Mouse (Mus musculus) midbrain, embryonic 13.5 days (tissue): Measurements from ENCODE around the gene Hspb6. TPM values are rescaled to one million over a fixed set of nuclear protein-coding genes. Genes with fewer than 3 reads are reported as not detected.

Source experiments
- ATAC-seq: fragments of 200-750 bp; cut with Nextera tagmentation; 2 replicates; pipeline ENCODE4 v1.8.0; 2017; ENCODE audit warnings: mild to moderate bottlenecking, moderate TSS enrichment, moderate library complexity
- H3K27ac ChIP-seq: fragments of 300-500 bp; sonication (generic); 2 replicates; pipeline ENCODE4 v1.5.1; 2015; ENCODE audit warnings: inconsistent platforms, mild to moderate bottlenecking, moderate library complexity
- H3K27me3 ChIP-seq: fragments of 300-500 bp; sonication (generic); 2 replicates; pipeline ENCODE4 v1.6.1; 2015; ENCODE audit warnings: mild to moderate bottlenecking, inconsistent platforms
- H3K36me3 ChIP-seq: fragments of 300-500 bp; sonication (generic); 2 replicates; pipeline ENCODE4 v1.6.1; 2015; ENCODE audit warnings: mild to moderate bottlenecking, inconsistent platforms
- H3K4me1 ChIP-seq: fragments of 300-500 bp; sonication (generic); replicated peaks from 2 replicates; pipeline ENCODE4 v1.6.1; 2015; ENCODE audit warnings: inconsistent platforms
- H3K4me2 ChIP-seq: fragments of 300-500 bp; sonication (generic); replicated peaks from 2 replicates; pipeline ENCODE4 v1.6.1; 2015; ENCODE audit warnings: moderate library complexity, mild to moderate bottlenecking, inconsistent platforms
- H3K4me3 ChIP-seq: fragments of 300-500 bp; sonication (generic); replicated peaks from 2 replicates; pipeline ENCODE4 v1.5.1; 2015; ENCODE audit warnings: mild to moderate bottlenecking, inconsistent platforms
- H3K9ac ChIP-seq: fragments of 300-500 bp; sonication (generic); replicated peaks from 2 replicates; pipeline ENCODE4 v1.6.1; 2015; ENCODE audit warnings: mild to moderate bottlenecking, inconsistent platforms
- H3K9me3 ChIP-seq: fragments of 300-500 bp; sonication (generic); 2 replicates; pipeline ENCODE4 v1.6.1; 2016; ENCODE audit warnings: mild to moderate bottlenecking, inconsistent platforms
- WGBS: fragments of 180-500 bp; shearing (Covaris S2); methylation state at CpG from one replicate; pipeline ENCODE4 v1.1.7; 2015; 5-methylcytosine and 5-hydroxymethylcytosine counted together
- polyA plus RNA-seq: library from polyadenylated mRNA; unstranded; fragments of >200 nt; fragmentation: Nextera tagmentation; extraction: Ambion mirVana; gene quantifications from 2 replicates; pipeline ENCODE4 v1.2.1, GENCODE M21; 2015

Hspb6 gene
- polyA plus RNA-seq: 5.7 and 6.6 TPM in 2 replicates

DNA sequence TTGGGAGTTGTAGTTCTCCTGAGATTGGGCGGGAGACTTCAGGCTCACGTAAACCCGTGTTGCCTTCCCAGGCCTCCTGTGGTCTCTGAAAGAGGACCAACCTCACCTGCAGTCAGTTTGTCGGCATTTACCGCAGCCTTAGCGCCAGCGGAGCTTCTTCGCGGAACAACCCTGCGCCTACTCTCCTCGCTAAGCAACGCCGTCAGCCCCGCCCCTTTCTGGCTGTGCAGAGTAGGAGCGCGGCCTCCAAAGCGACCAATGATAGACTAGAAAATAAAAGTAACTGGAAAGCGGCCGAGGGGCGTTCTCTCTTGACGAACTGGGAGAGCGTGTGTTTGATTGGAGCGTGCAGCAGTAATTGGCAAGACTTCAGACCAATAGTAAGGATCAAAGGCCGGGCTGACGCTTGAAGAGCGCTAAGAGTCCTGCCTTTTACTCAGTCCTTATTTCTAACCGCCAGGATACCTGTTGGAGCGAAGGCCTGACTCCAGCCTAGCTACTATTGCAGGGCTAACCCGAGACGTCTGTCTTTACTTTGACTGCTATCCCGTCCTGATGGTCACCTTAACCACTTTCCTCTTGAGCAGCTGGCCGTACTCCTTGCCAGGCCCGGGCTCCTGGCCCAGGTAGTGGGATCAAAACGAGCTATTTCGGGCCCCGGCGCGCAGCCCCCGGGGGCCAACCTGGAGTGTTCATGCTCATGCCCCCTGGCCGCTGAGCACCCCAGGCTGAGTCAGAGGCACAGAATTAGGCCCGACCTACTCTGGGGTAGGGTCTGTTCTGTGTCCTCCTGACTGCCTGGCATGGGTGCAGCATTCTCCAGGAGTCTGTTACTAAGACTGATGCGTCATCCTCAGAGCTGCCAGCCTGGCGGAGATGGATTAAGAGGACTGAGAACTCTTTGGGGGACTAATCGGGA is at the start of gene Hspb6, which contains the start of gene Proser3:
Gene Hspb6 (plus strand): TSS at position 77 of the 919 bp plus-strand sequence.
Gene Proser3 (minus strand): TSS at position 198 of the 919 bp plus-strand sequence.
- peaks cover 8% of the 10 kb centered on the region; the same call in 1 of the 2 replicates for H3K27me3 ChIP-seq
- H3K4me1 ChIP-seq: peaks cover 21% of the 10 kb centered on the region
- H3K27ac ChIP-seq: peak within 1 kb of the TSS; percentile 95
- peaks cover 50% of the 10 kb centered on the region for H3K36me3 ChIP-seq
- peak within 1 kb of the TSS; percentile 85 for H3K4me2 ChIP-seq
- H3K9ac ChIP-seq: peak within 1 kb of the TSS; percentile 70
- peak; percentile 95 for ATAC-seq
- peak within 1 kb of the TSS; percentile 65 for H3K4me3 ChIP-seq
- WGBS: under 1% methylated on average over 44 of the region's 44 CpGs
- H3K9me3 ChIP-seq: no peaks in the 10 kb centered on the region

GRCm38 (mm10) chr7:30508061-30508460 is 43.9 kb upstream of the Hspb6 start:
- H3K4me3 ChIP-seq: no peak overlapping the region
- no peak overlapping the region for H3K27ac ChIP-seq
- H3K27me3 ChIP-seq: no peaks in the 10 kb centered on the region
- 77% methylated on average over 4 of the region's 4 CpGs for WGBS
- H3K4me2 ChIP-seq: no peak overlapping the region
- no peaks in the 10 kb centered on the region for H3K4me1 ChIP-seq
- no peak for ATAC-seq
- H3K36me3 ChIP-seq: no peaks in the 10 kb centered on the region
- no peak overlapping the region for H3K9ac ChIP-seq
- H3K9me3 ChIP-seq: no peaks in the 10 kb centered on the region

DNA sequence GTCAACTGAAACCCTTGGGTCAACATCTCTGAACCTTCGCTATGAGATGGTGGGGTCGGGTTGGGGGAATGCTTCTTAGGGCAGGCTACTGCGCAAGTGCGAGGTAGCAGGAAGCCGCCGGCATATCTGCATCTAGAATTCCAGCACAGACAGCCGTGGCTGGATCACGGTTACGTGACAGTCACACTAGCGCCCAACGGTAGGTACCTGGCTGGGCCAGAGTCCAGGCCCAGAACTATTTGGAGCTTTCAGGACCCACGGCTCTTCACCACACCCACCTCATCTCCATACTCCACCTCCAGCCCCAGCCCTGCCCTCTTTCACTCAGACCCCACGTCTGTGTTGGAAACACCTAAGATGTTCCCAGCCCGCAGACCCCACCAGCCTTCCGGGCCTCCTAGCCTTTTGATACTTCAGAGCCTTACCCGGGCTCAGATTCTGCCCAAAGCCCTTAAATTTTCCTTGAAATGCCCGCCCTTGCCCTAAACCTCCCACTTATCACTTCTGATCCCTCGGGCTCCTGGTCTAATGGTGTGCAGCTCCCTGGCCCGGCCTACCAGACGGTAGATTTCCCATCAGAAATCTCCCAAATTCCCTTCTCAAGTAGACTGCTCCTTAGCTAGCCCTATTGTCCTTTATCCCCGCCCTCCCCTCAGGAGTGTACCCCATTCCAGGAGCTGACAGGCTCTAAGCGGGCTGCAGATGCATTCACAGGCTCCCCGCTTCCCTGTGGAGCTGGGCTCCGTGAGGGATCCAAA is 36.8 kb upstream of the Hspb6 start:
- Histone ChIP-seq H3K9me3 (no peaks in the 10 kb centered on the region), H3K27ac (no peak overlapping the region), H3K27me3 (no peaks in the 10 kb centered on the region; the same call in 1 of the 2 replicates), H3K9ac (no peak overlapping the region), H3K4me3 (no peak overlapping the region), H3K36me3 (no peaks in the 10 kb centered on the region), H3K4me1 (peaks cover 3% of the 10 kb centered on the region; the same call in 1 of the 2 replicates), H3K4me2 (no peak overlapping the region)
- no peak for ATAC-seq
- WGBS: 61% methylated on average over 24 of the region's 24 CpGs

DNA sequence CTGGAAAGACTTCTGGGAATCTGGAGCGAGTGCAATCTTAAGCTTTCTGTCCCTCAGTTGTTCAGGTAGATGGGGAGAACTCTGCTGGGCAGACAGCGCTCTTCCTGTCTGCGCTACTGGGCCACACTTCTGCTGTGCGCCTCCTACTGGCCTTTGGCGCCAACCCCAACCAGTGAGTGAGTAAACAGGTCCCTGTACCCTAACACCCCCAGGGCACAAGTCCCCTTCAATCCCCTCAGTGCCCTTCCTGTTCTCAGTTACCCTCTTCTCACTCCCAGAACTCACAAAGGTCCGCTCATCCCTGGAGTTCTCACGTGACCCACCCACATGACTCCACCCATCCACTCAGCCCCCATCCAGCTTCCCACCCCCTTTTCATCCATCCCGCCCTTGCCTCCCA is 33.7 kb upstream of the Hspb6 start:
- Histone ChIP-seq H3K9me3 (no peaks in the 10 kb centered on the region), H3K4me3 (no peak overlapping the region), H3K9ac (no peak overlapping the region), H3K4me2 (no peak overlapping the region), H3K27me3 (no peaks in the 10 kb centered on the region; the same call in 1 of the 2 replicates), H3K4me1 (peaks cover 11% of the 10 kb centered on the region), H3K27ac (no peak overlapping the region), H3K36me3 (peaks cover 13% of the 10 kb centered on the region)
- 45% methylated on average over 8 of the region's 8 CpGs for WGBS
- ATAC-seq: no peak

GRCm38 (mm10) chr7:30520396-30520795 is 31.6 kb upstream of the Hspb6 start:
- ATAC-seq: peak; percentile 10
- 46% methylated on average over 4 of the region's 4 CpGs for WGBS
- Histone ChIP-seq H3K4me3 (no peak overlapping the region), H3K9me3 (no peaks in the 10 kb centered on the region), H3K4me1 (peaks cover 14% of the 10 kb centered on the region), H3K9ac (peak overlapping the region; percentile 14; the same call in 1 of the 2 replicates), H3K36me3 (peaks cover 32% of the 10 kb centered on the region), H3K27me3 (no peaks in the 10 kb centered on the region; the same call in 1 of the 2 replicates), H3K4me2 (no peak overlapping the region), H3K27ac (no peak overlapping the region)

DNA sequence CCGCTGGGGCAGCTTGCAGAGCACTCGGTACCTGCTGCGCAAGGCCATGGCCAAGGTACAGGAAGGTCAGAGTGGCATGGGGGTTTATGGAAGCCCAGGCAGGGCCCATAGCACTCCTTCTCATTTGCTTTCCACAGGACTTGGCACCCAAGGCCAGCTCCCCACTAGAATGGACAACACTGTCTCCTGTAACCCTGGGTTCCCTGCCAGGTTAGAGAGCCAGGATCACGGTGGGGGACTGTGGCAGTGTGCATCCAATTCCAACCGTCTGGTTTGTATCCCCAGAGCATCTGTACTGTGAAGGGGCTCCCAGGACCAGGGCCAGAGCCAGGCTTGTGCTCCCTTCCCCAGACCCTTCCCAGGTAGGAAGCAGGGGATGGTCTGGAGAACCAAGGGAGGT is 31.1 kb upstream of the Hspb6 start:
- H3K9ac ChIP-seq: no peak overlapping the region; the same call in 1 of the 2 replicates
- H3K4me2 ChIP-seq: no peak overlapping the region
- H3K36me3 ChIP-seq: peaks cover 36% of the 10 kb centered on the region
- WGBS: 63% methylated on average over 5 of the region's 5 CpGs
- no peak overlapping the region for H3K27ac ChIP-seq
- H3K9me3 ChIP-seq: no peaks in the 10 kb centered on the region
- H3K27me3 ChIP-seq: no peaks in the 10 kb centered on the region; the same call in 1 of the 2 replicates
- ATAC-seq: peak; percentile 29; the same call in 1 of the 2 replicates
- peaks cover 17% of the 10 kb centered on the region for H3K4me1 ChIP-seq
- H3K4me3 ChIP-seq: no peak overlapping the region

- Histone ChIP-seq H3K36me3 (peaks cover 57% of the 10 kb centered on the region), H3K4me3 (no peak overlapping the region), H3K27me3 (no peaks in the 10 kb centered on the region; the same call in 1 of the 2 replicates), H3K27ac (peak overlapping the region; percentile 10; the same call in 1 of the 2 replicates), H3K4me2 (no peak overlapping the region), H3K4me1 (peaks cover 30% of the 10 kb centered on the region), H3K9ac (no peak overlapping the region), H3K9me3 (no peaks in the 10 kb centered on the region)
- ATAC-seq: no peak
- whole genome bisulfite sequencing: 78% methylated on average over 10 of the region's 10 CpGs
These were observed 29.1 kb upstream of the Hspb6 start for GRCm38 (mm10) chr7:30522871-30523270.

- H3K4me2 ChIP-seq: no peak overlapping the region
- no peaks in the 10 kb centered on the region for H3K27me3 ChIP-seq
- H3K9me3 ChIP-seq: no peaks in the 10 kb centered on the region
- peaks cover 73% of the 10 kb centered on the region for H3K36me3 ChIP-seq
- peaks cover 30% of the 10 kb centered on the region for H3K4me1 ChIP-seq
- WGBS: 84% methylated on average over 6 of the region's 6 CpGs
- no peak overlapping the region for H3K4me3 ChIP-seq
- H3K9ac ChIP-seq: no peak overlapping the region
- H3K27ac ChIP-seq: no peak overlapping the region
- no peak for ATAC-seq
These were observed 27.5 kb upstream of the Hspb6 start for GRCm38 (mm10) chr7:30524487-30524886.

GRCm38 (mm10) chr7:30525954-30526353 is 26.0 kb upstream of the Hspb6 start:
- no peaks in the 10 kb centered on the region for H3K9me3 ChIP-seq

DNA sequence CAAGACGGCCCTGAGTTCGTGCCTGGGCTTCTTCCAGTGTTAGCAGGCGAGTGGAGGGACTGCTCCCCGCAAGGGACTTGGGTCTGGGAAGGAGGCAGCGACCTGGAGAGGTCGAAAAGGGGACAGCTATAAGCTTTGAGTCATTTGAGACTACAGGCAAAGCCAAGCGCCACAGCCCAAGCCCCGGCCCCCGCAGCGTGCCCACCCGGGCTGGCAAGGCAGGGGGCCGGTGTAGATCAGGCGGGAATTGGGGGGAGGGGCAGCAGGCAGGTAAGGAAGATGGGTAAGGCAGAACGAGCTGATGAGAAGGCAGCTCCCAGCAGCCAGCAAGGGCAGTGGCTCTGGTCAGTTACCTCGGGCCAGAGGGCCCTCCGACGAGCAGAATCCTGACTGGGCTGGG is 25.6 kb upstream of the Hspb6 start:
- Histone ChIP-seq H3K9ac (peak overlapping the region; percentile 53), H3K27ac (no peak overlapping the region)

More at GRCm38 (mm10) chr7:30525954-30526353, 26.0 kb upstream of the Hspb6 start:
- no peak overlapping the region for H3K4me2 ChIP-seq
- ATAC-seq: no peak
- H3K27ac ChIP-seq: no peak overlapping the region
- H3K9ac ChIP-seq: no peak overlapping the region; the same call in 1 of the 2 replicates
- WGBS: 36% methylated on average over 10 of the region's 10 CpGs
- no peak overlapping the region for H3K4me3 ChIP-seq
- H3K36me3 ChIP-seq: peaks cover 87% of the 10 kb centered on the region
- H3K27me3 ChIP-seq: no peaks in the 10 kb centered on the region
- H3K4me1 ChIP-seq: peaks cover 25% of the 10 kb centered on the region

DNA sequence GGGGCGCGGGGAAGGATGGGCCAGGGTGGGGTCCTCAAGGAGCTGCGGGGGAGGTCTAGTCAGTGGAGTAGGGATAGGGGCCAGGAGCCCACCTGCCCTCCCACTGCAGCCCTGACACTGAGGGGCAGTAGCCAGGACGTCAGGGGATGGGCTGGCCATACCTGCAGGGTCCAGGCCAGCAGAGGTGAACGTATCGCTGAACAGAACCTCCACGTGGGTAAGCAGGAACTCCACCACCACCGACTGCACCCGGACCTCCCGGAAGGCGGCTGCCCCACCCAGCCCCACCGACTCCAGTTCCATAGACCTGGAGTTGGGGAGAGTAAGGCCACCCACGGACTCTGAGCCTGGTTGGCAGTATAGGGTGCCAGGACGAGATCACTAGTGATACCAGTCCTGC is 25.0 kb upstream of the Hspb6 start:
- H3K4me3 ChIP-seq: no peak overlapping the region
- H3K36me3 ChIP-seq: peaks cover 98% of the 10 kb centered on the region
- no peak overlapping the region for H3K4me2 ChIP-seq
- ATAC-seq: no peak; the same call in 1 of the 2 replicates
- WGBS: 83% methylated on average over 14 of the region's 14 CpGs
- H3K9me3 ChIP-seq: no peaks in the 10 kb centered on the region
- H3K27ac ChIP-seq: no peak overlapping the region
- H3K4me1 ChIP-seq: peaks cover 35% of the 10 kb centered on the region
- peak overlapping the region; percentile 53 for H3K9ac ChIP-seq
- H3K27me3 ChIP-seq: no peaks in the 10 kb centered on the region

More for the DNA sequence above, 25.6 kb upstream of the Hspb6 start:
- Histone ChIP-seq H3K36me3 (peaks cover 92% of the 10 kb centered on the region), H3K27me3 (no peaks in the 10 kb centered on the region), H3K4me1 (peaks cover 29% of the 10 kb centered on the region), H3K9me3 (no peaks in the 10 kb centered on the region), H3K4me2 (no peak overlapping the region), H3K4me3 (no peak overlapping the region)
- ATAC-seq: no peak
- 31% methylated on average over 17 of the region's 17 CpGs for WGBS
